Mouse (Mus musculus) cerebellum, postnatal 14 days (tissue): ENCODE results near the gene Axin2.

ENCODE experiments used
- DNase-seq, 2 experiments: peaks; one replicate each; pipeline ENCODE4 v3.0.0; 2021; ENCODE audit warnings: mixed read lengths in 2 of 2

The Axin2 gene

DNA sequence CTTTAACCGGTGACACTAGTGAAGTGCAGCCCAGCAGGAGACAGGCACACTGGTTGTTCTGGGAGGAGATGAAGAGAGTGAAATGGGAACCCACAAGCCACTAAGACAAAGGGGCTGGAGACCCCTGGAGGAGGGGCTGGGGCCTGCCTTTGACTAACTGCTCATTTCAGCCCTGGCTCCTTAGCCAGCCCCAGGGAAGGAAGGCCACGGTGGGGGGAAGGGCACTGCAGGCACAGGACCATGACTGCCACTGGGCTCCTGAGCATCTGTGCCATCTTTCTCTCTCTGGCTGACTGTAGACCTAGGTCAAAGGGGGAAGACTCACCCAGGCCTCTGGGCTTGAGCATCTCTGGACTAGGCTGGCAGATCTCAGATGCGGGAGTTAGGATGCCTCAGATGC lies 10.5 kb downstream of the Axin2 start:
- DNase-seq: no peak

DNA sequence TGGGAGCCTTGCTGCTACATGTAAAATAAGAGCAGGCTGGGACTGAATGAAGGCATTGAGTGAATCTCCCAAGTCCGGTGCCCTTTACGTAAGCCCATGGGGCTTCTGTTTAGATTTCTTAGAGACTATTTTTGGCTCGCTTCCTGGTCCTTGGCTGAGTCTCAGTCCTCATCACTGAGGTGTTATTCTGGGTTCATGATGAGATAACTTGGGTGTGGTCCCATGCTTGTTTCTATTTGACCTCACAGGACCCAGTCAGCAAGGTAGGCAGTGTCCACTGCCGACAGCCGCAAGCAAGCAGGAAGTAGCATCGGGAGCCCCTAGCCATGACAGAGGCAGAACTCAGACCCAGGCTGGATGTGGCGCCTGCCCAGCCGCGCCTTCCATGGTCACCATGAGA lies 13.7 kb downstream of the Axin2 start:
- no peak for DNase-seq

DNA sequence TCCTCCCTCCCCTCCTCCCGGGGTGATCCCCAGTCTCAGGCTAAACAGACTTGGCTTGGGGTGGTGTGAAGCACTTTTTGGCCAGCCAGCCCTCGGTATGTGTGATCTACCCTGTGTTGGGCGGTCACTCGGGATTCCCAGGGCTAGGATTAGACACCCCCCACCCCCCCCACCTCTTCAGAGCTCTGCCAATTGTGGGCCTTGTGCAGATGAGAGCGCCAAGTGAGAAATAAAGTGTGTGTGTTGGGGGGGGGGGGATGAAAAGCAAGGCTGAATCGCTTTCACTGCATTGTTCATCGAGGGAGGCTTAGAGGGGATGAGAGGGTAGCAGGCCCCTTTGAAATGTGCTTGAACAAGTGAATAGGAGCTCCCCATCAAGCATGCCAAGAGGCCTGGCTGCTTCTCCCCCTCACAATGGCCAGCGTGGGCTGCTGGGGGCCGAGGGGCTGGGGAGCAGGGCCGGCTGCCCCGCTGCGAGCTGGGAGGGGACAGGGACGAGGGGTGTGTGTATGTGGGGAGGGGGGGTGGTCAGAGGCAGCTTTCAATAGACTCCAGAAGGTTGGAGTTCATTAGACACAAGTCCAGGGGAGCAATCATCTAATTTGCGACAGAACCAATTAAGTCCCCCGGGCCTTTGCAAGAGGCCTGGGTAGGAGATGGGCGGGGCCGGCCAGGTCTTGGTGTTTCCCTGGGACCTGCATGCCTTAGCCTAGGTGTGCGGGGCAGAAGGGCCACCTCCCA lies 15.1 kb downstream of the Axin2 start:
- DNase-seq: no peak

DNA sequence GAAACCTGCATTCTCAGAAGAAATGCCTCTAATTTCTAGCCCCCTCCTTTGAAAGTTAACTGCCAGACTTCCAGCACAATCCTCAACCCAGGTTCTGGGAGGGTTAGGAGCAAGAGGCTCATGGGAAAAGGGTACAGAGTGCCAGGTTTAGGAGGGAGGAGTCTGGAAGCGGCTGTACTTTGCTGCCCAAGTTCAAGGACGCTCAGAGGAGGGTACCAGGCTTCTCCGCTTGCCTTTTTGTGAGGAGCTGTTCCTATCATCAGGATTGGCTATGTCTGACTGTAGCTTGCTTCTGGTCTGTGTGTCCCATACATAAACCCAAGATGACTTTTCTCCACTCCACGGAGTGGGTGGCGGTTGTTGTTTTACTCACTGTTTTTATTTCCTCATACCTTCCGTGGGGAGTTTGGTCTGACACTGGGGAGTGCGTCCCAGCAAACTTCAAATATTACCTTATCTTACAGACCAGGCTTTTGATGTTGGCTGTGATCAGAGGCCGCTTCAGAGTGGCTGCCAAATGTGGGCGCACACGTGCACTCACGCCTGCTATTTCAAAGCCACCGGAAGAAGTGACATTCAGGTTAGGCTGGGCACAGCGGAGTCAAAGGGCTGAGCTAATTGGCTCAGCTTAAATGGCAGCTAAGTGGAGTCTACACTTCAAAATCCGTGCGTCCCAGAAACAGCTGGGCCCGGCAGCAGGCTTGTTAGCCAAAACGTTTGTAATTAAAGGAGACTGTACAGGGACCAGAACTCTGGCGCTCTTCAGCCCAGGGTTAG lies 16.1 kb downstream of the Axin2 start:
- no peak for DNase-seq

DNA sequence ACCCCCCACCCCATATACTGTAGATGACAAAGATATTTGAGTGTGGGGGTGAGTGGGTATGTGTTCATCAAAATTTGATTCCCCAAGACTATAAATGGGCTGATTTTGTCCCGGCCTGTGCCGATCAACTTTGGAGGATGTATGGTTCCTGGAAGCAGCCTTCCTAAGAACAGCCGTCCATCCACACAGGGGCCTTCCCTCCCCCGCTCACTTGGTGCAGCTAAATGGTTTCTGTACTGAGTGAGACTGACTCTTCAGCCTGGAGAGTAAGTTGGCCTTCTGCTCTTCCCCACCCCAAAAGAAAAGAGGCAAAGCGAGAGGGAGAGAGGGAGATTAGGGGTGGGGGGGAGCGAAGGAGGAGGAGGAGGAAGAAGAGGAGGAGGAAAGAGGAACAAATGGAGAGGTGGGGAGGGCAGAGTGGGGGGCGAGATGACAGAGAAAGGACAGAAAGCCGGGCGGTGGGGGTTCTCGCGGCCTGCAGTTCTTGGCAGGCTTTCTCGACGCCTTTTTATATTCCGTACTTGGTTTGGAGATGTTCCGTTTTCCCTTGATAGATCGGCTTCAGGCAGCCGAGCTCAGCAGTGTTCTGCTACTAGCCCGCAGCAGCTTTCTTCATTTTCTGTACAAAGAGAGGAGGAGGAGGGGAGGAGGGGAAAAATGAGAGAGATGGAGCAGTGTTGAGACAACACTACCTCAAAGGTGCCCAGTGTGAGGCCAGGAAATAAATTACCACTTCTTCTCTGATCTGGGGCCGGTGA lies 20.7 kb downstream of the Axin2 start:
- DNase-seq: no peak

DNA sequence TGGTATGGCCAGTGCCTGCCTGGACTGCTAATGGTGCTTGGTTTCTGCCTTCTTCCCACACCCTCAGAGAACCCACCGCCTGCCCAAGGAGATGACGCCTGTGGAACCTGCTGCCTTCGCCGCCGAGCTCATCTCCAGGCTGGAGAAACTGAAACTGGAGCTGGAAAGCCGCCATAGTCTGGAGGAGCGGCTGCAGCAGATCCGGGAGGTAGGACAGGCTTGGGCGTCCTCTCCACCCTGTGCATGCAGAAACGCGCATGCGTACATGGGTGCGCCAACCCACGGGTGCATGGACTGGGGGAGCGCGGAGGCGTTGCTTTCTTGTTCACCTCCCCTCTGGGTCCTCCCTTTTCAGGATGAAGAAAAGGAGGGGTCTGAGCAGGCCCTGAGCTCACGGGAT lies 21.7 kb downstream of the Axin2 start:
- peak; percentile 69 to 76 for DNase-seq

DNA sequence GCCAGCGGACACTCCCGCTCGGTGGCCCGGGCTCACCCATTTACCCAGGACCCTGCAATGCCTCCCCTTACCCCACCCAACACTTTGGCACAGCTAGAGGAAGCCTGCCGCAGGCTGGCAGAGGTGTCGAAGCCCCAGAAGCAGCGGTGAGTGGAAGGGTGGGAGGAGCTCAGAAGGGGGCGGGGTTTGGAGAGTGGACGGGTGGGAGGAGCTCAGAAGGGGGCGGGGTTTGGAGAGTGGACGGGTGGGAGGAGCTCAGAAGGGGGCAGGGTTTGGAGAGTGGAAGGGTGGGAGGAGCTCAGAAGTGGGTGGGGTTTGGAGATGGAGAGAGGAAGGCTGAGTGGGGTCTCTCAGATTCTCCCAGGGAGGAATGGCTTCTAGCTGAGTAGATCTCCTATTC lies 23.6 kb downstream of the Axin2 start:
- no peak for DNase-seq

DNA sequence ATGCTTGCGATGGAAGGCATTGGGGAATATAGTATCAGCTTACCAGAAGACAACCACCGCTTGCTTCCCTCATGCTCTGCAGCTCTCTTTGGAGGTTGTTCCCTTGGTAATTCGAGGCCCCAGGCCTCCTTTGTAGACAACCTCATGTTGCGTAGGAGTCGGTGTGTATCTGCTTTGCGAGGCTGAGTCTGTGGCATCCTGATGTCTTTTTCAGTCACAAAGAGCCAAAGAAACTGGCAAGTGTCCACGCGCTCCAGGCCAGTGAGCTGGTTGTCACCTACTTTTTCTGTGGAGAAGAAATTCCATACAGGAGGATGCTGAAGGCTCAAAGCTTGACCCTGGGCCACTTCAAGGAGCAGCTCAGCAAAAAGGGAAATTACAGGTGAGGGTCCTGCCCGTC lies 25.5 kb downstream of the Axin2 start:
- peak in 1 of 2 experiments; percentile 52 for DNase-seq

DNA sequence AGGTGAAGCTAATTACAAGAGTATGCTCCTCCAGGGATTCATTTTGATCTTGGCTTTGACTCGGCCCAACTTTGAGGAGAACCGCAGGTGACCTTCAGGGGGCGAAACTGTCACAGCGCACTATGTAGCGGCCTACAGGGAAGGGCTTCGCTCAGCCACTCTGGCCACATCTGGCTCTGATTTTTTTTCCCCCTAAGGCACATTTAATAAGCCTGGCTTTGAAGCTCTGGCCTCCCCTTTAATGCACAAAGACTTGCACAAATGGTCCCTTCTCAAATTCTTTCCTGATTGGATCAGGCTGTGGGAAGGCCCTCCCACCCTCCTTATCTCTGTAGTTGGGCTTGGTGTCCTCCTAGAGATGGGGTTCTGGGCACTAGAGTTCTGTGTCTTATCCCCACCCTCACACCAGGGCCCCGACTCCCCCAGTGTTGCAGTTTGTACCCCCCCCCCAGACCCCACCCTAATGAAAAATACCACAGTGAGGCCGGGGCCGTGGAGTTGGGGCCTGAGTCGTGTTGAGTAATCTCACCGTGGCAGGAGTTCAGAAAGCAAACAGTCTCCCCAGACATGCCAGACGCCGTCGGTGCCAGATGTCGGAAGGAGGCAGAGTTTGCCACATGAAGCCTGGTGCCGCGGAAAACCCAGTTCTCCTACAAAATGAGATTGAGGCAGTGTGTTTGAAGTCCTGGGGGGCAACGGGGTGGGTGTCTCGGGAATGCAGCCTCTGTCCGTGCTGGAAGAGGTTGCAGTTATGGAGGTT lies 27.5 kb downstream of the Axin2 start:
- peak in 1 of 2 experiments; percentile 39 for DNase-seq

DNA sequence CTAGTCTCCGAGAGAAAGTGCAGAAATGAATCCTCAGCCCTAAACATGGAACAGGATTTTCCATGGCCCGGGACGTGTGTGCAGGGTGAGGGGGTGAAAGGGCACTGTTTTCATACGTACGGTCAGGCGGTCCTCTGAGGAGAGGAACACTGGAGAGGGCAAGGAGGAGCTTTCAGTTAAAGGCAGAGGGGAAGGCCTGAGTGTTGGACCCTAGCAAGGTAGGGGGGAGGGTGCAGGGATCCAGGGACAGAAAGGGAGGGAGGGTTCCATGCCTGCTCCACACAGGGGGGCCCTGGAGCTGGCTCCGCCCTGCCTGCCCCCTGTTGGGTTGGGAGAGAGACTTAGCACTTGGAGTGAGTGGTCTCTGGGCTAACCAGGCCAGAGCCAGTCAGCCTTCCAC lies 28.4 kb downstream of the Axin2 start:
- DNase-seq: no peak

DNA sequence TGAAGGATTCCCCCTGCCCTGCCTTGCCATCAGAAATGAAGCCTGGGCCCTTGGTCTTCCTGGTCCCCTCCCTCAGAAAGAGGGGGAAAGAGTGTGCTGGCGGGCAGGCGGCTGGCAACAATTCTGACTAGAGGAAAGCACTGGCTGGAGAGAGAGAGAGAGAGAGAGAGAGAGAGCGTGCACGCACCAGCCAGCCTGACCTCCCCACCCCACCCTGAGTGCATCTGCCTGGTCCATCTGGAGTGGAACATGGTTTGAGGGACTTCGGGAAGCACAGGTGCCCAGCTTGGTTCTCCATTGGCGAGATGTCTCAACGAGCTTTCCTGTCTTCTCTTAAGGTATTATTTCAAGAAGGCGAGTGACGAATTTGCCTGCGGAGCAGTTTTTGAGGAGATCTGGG lies 28.8 kb downstream of the Axin2 start:
- no peak for DNase-seq

DNA sequence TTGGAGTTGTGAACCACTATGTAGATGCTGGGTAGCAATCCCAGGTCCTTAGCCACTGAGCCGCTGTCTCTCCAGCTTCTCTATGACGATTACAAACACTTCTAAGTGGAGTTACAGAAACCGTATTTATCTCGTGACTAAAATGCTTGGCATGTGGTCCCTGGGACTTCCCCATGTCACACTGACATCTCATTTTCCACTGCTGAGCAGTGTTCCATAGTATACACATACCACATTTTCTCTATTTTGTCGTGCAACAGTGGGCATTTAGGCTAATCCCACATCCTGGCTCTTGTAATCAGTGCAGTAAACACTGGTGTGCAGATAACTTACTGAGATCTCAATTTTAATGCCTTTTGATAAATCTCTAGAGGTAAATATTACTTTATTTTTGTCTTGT lies 32.2 kb downstream of the Axin2 start:
- no peak for DNase-seq

DNA sequence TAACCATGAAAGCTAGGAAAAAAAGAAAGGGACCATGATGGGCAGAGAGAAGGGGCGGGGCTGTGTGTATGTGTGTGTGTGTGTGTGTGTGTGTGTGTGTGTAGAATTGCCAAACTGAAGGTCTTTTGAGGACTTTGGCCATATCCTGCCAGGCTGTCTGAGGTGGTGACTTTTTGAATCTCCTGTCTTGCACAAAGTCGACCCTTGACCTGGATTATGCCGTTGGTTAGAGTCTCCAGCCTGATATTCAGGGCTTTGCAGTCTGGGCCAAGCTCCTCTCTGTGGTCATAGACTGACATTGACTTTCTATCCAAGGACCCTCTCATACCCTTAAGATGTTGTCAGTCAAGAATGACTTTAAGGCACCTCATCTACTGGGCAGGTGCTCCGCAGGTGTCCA lies 35.8 kb downstream of the Axin2 start:
- DNase-seq: no peak

DNA sequence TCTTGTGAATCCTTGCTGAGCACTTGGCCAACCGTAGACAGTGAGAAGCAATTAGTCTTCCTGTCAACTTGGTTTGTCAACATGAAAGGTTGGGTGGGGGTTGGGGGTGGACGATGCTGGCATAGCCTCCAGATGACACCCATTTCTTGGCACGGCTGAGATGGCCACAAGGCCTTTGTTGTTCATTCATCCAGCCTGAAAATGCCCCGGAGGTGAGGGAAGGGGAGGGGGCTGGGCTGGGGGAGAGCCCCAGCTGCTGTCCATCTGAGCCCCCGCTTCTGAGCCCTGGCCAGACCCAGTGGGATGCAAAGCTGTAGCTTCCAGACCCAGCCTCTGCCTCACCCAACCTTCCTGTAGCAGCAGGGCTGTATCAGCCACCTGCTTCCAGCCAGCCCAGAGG lies 38.2 kb downstream of the Axin2 start:
- peak; percentile 58 to 66 for DNase-seq

DNA sequence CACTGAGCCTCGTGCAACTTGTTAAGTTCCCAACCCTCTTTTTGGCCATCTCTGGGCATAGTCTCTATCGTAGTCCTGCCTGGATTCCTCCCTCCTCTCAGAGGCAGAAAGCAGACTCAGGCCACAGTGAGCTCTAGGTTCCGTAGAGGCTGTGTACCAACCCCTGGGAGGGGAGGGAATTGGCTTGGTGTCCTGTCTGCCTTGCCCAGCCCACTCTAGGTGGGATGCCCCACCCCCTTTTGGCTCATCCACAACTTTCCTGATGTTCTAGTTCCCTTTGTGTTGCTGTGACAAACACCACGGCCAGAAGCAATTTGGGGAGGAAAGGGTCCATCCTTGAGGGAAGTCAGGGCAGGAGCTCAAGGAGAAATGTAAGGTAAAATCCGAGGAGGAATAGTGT lies 39.0 kb downstream of the Axin2 start:
- DNase-seq: no peak

DNA sequence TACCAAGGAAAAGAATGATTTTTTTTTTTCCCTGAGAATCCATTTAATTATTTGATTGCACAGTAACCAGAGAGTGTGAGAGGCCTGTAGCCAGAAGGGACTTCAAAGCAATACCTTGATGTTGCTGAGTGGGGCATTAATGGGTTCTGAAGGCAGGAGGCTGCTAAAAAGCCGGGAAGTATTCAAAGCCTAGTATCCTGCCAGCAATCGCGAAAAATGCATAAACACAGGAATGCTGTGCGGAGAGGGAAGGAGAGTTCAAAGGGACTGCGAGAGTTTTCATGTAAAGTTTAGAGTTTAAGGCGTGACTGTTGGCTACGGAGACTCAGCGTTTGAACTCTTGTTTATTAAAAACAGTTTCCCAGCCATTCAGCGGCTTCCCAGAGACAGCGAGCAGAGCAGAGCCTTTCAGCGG lies 41.5 kb downstream of the Axin2 start:
- no peak for DNase-seq

DNA sequence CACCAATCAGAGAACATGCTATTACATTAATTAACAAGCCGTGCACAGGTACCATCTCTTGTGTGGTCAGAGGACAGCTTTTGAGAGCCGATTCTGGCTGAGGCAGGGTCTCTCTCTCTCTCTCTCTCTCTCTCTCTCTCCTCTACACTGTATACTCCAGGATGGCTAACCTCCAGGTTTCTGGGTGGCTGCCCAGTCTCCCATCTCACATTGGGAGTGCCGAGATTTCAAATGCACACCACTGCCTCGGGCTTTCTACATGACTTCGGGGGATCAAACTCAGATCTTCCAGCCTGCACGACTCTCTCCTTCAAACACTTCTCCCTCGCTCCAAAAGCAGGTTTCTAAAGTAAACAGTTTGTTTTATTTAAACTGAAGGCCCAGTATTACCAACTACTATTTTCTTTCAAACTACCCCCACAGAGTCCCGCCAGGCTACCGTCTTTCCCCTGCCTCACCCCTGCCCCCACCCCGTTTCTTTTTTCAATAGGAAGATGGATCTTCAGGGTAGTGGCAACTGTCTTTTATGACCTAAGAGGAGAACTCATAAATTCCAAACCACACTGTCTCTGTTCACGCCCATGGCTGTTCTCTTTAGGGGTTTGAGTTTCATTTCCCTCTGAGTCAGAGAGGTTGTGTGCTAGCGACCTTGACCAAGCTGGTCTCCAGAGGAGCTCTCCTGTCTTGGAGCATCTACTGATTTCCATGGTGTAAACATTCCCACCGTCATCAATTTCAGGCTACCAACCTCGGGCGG lies 43.5 kb downstream of the Axin2 start:
- DNase-seq: peak in 1 of 2 experiments; percentile 25

DNA sequence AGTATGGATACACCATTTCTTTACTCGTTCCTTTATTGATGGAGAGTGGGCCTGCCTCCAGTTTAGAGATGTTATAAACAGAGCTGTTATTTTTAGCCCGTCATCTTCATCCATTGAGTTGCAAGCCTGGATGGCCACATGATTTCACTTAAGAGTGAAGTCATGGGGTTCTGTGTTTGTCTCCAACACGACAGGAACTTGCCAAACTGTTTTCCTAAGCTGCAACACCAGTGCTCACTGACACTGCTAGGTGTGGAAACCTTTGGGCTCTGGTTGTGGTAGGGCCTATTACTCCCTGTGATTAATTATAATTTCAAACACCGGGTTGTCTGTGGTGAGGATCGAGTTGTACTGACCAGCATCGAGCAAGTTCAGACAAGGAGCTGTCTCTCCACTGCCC lies 45.6 kb downstream of the Axin2 start:
- DNase-seq: no peak

DNA sequence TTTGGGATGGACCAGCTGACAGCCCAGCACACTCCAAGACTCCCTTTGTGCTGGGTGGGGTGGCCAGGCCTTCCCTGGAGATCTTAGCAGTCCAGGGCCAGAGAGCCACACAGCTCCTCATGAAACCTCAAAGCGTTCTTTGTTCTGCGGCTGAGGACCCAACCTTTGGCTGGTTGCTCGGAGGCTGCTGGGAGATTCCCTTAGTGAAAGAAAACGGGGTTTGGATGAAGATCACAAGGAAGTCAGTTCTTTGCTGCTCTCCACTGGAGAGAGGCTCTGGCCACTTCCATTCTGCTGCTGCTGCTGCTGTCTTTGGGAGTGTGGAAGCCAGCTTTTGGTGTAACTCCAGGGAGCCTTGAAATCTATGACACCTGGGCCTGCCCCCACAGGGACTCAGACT lies 53.3 kb downstream of the Axin2 start:
- DNase-seq: no peak

DNA sequence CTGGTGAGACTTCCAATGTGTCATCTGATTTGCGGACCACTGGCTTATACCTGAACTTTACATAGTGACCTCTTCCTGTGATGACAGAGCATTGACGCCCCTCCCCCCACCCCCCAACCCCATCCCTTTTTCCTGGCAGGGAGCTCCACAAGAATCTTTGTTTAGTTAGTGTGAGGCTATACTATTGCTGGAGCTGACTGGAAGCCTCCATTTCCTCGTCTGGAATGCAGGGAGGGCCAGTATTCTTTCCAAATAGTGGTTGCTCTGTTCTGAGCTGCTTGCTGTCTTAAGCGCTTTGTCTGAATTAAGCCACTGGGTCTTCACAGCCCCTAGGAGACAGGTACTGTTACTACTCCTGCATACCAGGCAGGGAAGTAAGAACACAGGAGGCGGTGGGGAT lies 53.7 kb downstream of the Axin2 start:
- no peak for DNase-seq

DNA sequence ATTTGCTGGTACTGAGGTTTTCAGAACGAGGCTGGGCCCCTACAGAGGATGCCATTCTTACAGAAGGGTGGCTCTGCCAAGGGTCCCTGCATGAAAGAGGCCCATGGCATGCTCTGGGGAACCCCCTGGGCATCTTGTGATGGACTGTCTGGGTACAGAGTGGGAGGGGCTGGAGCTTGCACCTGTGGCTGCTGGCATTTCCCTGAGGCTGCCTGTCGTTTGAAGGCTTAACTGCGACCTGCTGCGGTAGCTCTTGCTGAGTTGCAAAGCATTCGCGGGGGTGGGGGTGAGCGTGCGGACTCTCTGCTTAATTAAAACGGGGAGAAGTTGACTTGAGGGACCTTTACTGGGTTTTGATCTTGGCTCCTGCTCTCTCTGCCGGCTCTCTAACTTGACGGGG lies 55.4 kb downstream of the Axin2 start:
- DNase-seq: no peak

DNA sequence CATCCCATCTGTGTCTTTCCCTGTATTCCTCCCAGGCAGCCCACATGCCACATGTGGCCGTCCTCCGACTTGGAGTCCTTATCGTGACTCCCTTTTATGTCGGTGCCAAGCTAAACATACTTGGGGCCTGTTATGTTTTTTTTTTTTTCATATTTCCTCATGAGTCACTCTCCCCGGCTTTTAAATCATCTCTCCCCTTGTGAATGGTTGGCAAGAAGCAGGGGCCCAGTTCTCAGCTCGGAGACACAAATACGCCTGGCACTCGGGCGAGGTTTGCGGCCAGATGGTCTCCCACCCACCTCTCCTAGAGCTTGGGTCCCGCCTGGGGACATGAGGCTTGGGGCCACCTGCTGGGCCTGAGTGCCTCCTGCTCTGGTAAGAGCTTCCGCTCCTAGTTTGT lies 60.4 kb downstream of the Axin2 start:
- peak; percentile 42 to 50 for DNase-seq
